Mouse (Mus musculus) testis, adult 2 months (tissue): ENCODE measurements around the gene Rfx2. TPM values are rescaled to one million over a fixed set of nuclear protein-coding genes. Genes with fewer than 3 reads are reported as not detected.

Source experiments
- H3K27ac ChIP-seq: fragments of 200-500 bp; 2 replicates; pipeline ENCODE4 v1.5.1; 2012; ENCODE audit warnings: low read depth, low read length; ENCODE audit not compliant: control insufficient read depth, insufficient read depth
- H3K27me3 ChIP-seq: fragments of 200-500 bp; 2 replicates; pipeline ENCODE4 v1.6.1; 2012; ENCODE audit warnings: mild to moderate bottlenecking, low read length, moderate library complexity; ENCODE audit not compliant: control insufficient read depth, insufficient read depth
- H3K36me3 ChIP-seq: fragments of 200-500 bp; 2 replicates; pipeline ENCODE4 v1.6.1; 2012; ENCODE audit warnings: mild to moderate bottlenecking, low read length; ENCODE audit not compliant: control insufficient read depth, insufficient read depth
- H3K4me1 ChIP-seq: fragments of 200-500 bp; 2 replicates; pipeline ENCODE4 v1.6.1; 2012; ENCODE audit warnings: low read length; ENCODE audit not compliant: control insufficient read depth, insufficient read depth
- H3K4me3 ChIP-seq: fragments of 200-500 bp; 2 replicates; pipeline ENCODE4 v1.5.1; 2012; ENCODE audit warnings: low read depth, mild to moderate bottlenecking, low read length, moderate library complexity, mixed read lengths; ENCODE audit not compliant: control insufficient read depth
- CTCF ChIP-seq: fragments of 200-500 bp; IDR thresholded peaks from 2 replicates; pipeline ENCODE4 v1.5.1; 2012; ENCODE audit warnings: low read depth, mild to moderate bottlenecking, inconsistent platforms, low read length, moderate library complexity; ENCODE audit not compliant: control insufficient read depth, insufficient read depth, insufficient replicate concordance
- POLR2A ChIP-seq: fragments of 200-500 bp; IDR thresholded peaks from 2 replicates; pipeline ENCODE4 v1.6.1; 2012; ENCODE audit warnings: low read depth, mild to moderate bottlenecking, inconsistent platforms, low read length, moderate library complexity; ENCODE audit not compliant: control insufficient read depth
- polyA plus RNA-seq: library from polyadenylated mRNA; depleted of rRNA; stranded (reverse); fragments of >200 nt; gene quantifications from 2 replicates; pipeline ENCODE4 v1.2.3, GENCODE M21; 2012

The Rfx2 gene
- polyA plus RNA-seq, 1 experiment: 312 TPM

DNA sequence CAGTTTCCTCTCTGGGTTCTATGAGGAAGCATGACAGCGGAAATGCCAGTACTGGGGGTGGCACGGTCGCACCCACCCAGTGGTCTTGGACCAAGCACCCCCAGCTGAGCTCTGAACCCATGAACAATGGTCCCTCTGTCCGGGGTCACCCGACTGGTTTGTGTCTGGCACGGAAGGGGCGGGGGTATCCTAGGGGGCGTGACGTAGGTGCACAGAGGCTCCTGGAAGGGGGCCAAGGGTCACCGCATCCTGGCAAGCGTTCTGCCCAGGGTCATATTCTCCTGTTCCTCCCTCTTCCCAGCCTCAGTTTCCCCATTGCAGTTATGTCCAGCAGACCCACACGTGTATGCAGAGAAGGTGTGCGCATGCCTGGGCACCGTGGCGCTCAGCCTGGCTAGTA lies 77.4 kb downstream of the Rfx2 start:
- no peak overlapping the region for H3K27ac ChIP-seq
- H3K36me3 ChIP-seq: no peaks in the 10 kb centered on the region
- H3K4me3 ChIP-seq: no peak overlapping the region
- no peaks in the 10 kb centered on the region for H3K27me3 ChIP-seq
- peaks cover 40% of the 10 kb centered on the region for H3K4me1 ChIP-seq
- TF ChIP-seq POLR2A: no peak
- no peak for TF ChIP-seq CTCF

DNA sequence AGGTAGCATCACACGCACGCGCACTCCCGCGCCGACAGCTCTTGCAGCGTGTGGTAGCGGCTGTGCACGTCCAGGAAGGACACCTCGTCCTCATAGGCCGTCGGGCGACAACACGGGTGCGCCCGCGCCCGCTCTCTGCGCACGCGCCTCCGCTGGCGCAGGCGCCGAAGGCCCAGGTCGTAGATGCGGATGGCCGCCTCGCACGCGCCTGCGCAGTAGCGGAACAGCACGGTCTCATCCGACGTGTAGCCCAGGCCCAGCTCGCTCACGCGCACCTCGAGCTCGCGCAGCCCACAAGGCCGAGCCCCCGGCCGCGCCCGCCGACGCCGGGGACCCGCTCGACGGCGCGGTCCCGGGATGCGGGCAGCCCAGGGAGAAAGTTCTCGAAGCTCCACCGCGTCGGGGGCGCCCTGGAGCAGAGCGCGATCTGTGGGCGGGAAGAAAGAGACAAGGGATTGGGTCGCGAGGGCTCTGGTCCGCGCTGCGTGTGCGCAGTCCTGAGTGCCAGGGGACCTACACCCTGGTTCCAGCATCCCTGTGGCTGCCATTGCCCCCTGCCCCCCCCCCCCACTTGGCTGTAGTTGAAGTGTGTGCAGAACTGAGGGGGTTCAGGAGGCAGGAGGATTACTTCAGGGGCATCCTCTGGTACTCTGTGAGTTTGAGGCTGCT lies 79.3 kb downstream of the Rfx2 start:
- H3K27ac ChIP-seq: peak overlapping the region; percentile 65; the same call in 1 of the 2 replicates
- TF ChIP-seq POLR2A: peak; percentile 48
- no peak; the same call in 1 of the 2 replicates for TF ChIP-seq CTCF
- H3K27me3 ChIP-seq: no peaks in the 10 kb centered on the region
- peak overlapping the region; percentile 79 for H3K4me3 ChIP-seq
- H3K4me1 ChIP-seq: peaks cover 27% of the 10 kb centered on the region
- H3K36me3 ChIP-seq: no peaks in the 10 kb centered on the region

DNA sequence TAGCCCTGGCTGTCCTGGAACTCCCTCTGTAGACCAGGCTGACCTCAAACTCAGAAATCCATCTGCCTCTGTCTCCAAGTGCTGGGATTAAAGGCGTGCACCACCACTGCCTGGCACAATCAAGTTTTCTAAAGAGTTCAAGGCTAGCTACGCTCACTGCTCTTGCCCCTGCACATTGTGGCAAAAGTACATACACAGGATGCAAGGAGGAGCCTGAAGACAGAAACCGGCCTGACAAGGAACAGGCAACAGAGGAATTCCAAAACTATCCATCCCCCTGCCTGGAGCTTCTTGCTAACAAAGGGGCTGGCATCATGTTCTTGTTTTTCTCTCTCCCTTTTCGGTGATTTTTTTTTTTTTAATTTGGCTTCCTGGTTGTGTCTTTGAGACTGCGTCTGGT lies 86.6 kb downstream of the Rfx2 start:
- peaks cover 4% of the 10 kb centered on the region for H3K4me1 ChIP-seq
- H3K27me3 ChIP-seq: no peaks in the 10 kb centered on the region
- H3K4me3 ChIP-seq: no peak overlapping the region
- H3K27ac ChIP-seq: no peak overlapping the region
- TF ChIP-seq CTCF (no peak), POLR2A (no peak)
- H3K36me3 ChIP-seq: no peaks in the 10 kb centered on the region

DNA sequence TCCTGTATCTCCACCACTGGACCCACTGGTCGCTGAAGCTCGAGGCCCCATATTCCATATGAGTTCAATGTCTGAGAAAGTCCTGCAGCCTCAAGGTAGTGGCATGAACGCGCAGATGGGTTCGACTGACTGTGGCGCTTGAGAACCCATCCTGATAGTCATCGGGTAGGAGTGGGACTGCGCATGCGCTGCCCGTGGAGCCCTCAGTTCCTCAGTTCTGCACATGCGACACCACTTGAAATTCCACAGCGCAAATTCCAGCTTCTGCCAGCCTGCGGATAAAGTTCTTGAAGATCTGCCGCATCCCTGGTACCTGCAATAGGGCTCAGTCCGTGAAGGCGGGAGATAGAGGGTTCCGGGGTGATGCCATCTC lies 90.0 kb downstream of the Rfx2 start:
- peak overlapping the region; percentile 11 for H3K4me3 ChIP-seq

DNA sequence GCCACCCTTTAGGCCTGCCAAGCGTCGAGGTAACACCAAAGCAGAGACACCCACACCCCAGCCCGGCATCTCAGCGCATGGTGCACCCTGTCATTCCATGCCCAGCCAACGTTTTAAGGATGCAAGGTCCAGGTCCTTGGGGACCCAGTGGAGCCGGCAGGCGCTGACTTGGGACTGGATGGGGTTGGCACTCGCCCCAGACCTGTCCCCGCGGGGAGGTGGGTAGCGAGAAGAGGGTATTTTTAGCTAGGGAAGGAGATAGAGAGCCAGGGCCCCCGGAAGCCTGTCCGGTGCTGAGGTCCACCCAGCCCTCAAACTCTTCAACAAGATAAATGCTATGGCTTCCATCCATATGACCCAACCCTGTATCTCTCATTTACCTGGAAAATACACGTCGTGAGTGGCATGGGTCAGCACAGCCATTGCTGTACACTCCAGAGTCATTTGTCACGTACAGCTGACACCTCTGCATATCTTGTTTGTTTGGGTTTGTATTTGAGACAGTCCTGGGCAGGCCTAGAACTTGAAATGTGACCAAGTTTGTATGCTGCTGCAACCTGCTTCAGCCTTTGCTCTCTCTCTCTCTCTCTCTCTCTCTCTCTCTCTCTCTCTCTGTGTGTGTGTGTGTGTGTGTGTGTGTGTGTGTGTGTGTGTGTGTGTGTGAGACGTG lies 90.6 kb downstream of the Rfx2 start:
- peaks cover 6% of the 10 kb centered on the region for H3K4me1 ChIP-seq
- H3K36me3 ChIP-seq: no peaks in the 10 kb centered on the region
- TF ChIP-seq CTCF: no peak
- no peak for TF ChIP-seq POLR2A
- no peak overlapping the region for H3K27ac ChIP-seq
- no peaks in the 10 kb centered on the region for H3K27me3 ChIP-seq
- H3K4me3 ChIP-seq: no peak overlapping the region

More for the DNA sequence above, 90.0 kb downstream of the Rfx2 start:
- Histone ChIP-seq H3K4me1 (peaks cover 6% of the 10 kb centered on the region), H3K27ac (no peak overlapping the region), H3K27me3 (no peaks in the 10 kb centered on the region), H3K36me3 (no peaks in the 10 kb centered on the region)
- TF ChIP-seq CTCF: no peak
- no peak for TF ChIP-seq POLR2A

DNA sequence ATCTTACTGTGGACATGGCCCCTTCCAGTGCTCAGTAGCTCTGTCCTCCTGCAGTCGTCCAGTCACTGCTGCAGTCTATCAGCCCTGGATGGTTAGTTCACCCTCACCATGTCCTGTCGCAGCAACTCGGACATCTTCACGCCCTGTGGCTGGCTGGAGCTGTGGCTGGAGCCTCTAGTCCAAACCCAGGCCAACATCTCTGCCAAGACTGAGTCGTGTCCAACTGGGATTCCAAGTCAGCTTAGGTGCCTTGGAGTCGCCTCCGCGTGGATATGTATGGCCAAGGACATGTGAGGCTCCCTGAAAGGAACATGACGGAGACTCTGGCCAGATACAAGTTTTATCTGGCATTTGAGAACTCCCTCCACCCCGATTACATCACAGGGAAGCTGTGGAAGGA lies 92.6 kb downstream of the Rfx2 start:
- peaks cover 6% of the 10 kb centered on the region for H3K4me1 ChIP-seq

DNA sequence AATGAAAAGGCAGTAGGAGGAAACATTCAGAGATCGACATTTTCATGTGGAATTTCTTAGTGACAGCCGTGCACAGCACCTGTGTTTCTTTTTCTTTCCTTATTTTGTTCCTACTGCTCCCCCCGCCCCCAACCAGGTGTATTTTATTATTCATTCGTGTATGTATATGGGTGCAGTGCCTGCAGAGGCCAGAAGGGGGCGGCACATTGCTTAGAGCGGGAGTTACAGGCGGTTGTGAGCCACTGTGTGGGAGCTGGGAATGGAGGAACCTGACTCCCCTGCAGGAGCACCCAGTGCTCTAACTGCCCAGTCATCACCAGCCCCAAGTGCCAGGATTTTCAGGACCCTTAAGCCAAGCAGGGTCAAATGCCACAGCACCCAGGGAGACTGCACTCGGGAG lies 94.3 kb downstream of the Rfx2 start:
- no peaks in the 10 kb centered on the region for H3K27me3 ChIP-seq

More for the DNA sequence above, 92.6 kb downstream of the Rfx2 start:
- no peak overlapping the region for H3K4me3 ChIP-seq
- H3K36me3 ChIP-seq: no peaks in the 10 kb centered on the region
- TF ChIP-seq CTCF (no peak), POLR2A (no peak)
- no peaks in the 10 kb centered on the region for H3K27me3 ChIP-seq
- no peak overlapping the region for H3K27ac ChIP-seq

More for the DNA sequence above, 94.3 kb downstream of the Rfx2 start:
- Histone ChIP-seq H3K4me3 (no peak overlapping the region), H3K27ac (no peak overlapping the region), H3K4me1 (peaks cover 6% of the 10 kb centered on the region), H3K36me3 (no peaks in the 10 kb centered on the region)
- TF ChIP-seq CTCF (peak; percentile 81), POLR2A (no peak)
